Mouse (Mus musculus): ENCODE results near the gene Rarg. TPM values are rescaled to one million over a fixed set of nuclear protein-coding genes. Genes with fewer than 3 reads are reported as not detected.

The Rarg gene
- 121 and 123 TPM in 2 replicates for polyA plus RNA-seq (2016; fragmentation: Nextera tagmentation; extraction: Ambion mirVana)

DNA sequence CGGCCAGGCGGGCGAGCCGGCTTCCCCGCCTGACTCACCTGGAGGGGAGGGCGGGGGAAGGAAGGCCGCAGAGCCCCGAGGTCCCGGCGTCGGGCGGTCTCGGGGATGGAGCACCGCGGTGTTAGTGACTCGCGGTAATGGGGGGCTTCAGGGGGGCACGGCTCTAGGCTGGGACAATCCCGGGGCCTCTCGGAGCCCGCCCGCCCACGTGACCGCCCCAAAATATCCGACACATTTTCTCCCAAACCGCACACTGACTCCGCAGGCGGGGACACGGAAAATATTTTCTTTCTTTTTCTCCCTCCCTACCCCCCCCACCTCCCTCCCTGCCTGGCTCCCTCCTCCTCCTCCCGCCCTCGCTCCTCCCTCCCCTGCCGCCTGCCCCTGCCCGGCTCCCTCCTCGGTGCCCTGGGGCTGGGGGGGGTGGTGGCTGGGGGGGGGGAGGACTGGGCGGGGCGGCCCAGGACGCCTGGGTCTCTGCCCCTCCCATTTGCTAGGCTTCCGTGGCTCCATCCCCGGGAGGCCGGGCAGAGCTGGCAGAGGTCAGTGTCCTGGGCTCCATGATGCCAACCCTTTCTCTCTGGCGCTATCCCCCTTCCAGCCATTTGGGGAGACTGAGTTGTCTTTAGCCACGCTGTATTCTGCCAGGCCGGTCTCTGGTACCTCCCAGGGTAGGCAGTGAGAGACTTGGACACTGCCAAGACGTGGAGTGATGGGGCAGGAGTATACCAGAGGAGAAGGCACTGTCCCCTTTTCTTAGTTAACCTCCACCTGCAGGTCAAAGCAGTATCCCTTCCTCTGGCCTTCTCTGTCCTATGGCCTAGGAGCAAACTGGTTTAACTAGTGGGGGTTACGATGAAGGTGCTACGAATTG lies at the start of gene Rarg:
TSS of gene Rarg (minus strand) at position 316 of the 874 bp plus-strand sequence.
- Histone ChIP-seq H3K36me3 (peaks cover 10% of the 10 kb centered on the region), H3K27me3 (no peaks in the 10 kb centered on the region), H3K9me3 (no peaks in the 10 kb centered on the region), H3K4me3 (peak within 1 kb of the TSS; percentile 73), H3K4me1 (peaks cover 61% of the 10 kb centered on the region), H3K9ac (peak within 1 kb of the TSS; percentile 95), H3K4me2 (replicated peaks) (peak within 1 kb of the TSS; percentile 84), H3K27ac (peak within 1 kb of the TSS; percentile 99)
- ATAC-seq (ENCODE audit: insufficient number of reproducible peaks, insufficient read depth, low FRiP score, low TSS enrichment), result peak; percentile 57
- WGBS, result 1% methylated on average over 38 of the region's 46 CpGs

DNA sequence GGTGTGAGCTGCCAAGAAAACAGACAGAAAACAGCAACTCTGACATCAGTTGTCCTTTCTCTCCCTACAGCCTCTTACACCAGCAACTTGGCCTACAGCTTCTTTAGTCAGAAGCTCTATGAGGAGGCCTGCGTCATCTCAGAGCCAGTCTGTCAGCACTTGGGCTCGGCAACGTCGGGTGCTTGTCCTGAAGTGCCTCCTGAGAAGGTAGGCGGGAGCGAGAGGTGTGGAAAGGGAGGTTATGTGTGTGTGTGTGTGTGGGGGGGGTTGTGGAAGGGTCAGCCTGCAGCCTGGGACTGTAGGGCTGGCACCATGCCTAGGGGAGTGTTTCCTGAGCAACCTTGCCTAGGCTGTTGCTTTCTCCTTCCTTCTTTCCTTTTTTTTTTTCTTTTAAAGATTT lies 45.2 kb upstream of the Rarg start:
- H3K36me3 ChIP-seq, result peaks cover 69% of the 10 kb centered on the region
- H3K9me3 ChIP-seq, result no peaks in the 10 kb centered on the region
- no peaks in the 10 kb centered on the region for H3K27me3 ChIP-seq
- H3K9ac ChIP-seq, result no peak overlapping the region
- ATAC-seq (ENCODE audit: insufficient number of reproducible peaks, insufficient read depth, low FRiP score, low TSS enrichment), result no peak
- no peak overlapping the region for H3K27ac ChIP-seq
- no peak overlapping the region for H3K4me3 ChIP-seq
- WGBS, result 89% methylated on average over 6 of the region's 6 CpGs
- no peak overlapping the region for H3K4me2 ChIP-seq (replicated peaks)
- no peaks in the 10 kb centered on the region for H3K4me1 ChIP-seq

DNA sequence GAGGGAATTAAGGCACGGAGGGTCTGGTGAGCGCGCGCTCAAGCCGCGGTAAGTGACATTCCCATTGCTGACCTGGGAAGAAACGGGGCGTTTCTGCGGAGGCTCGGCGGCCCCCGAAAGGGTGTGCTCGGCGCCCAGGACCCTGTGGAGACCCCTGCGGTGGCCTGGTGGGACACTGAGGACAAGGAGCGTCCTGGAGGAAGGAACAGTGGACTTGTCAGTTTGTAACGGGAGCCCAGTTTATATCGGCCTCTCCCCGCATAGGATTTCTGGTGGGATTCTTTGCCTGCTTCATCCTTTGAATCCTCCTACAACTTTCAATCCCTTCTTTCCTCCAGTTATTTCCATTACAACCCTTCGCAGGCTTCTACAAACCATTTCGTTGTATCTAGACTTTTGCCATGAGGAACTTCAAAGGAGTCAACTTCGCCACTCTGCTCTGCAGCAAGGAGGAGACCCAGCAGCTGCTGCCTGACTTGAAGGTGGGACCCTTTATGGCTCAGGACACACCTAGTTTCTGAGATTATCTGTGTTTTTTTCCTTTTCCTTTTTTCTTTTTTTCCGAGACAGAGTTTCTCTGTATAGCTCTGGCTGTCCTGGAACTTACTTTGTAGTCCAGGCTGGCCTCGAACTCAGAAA lies 39.2 kb upstream of the Rarg start:
- H3K36me3 ChIP-seq, result peaks cover 29% of the 10 kb centered on the region
- H3K9ac ChIP-seq, result peak overlapping the region; percentile 65
- 0 out of 2 replicates have a peak, but pooled peaks cover 9% of the 10 kb centered on the region for H3K4me1 ChIP-seq
- H3K9me3 ChIP-seq, result no peaks in the 10 kb centered on the region
- WGBS, result 5% methylated on average over 24 of the region's 24 CpGs
- no peaks in the 10 kb centered on the region for H3K27me3 ChIP-seq
- H3K4me2 ChIP-seq (replicated peaks), result peak overlapping the region; percentile 91
- peak overlapping the region; percentile 82 for H3K4me3 ChIP-seq
- ATAC-seq (ENCODE audit: insufficient number of reproducible peaks, insufficient read depth, low FRiP score, low TSS enrichment), result peak; percentile 54
- peak overlapping the region; percentile 50; the same call in 1 of the 2 replicates for H3K27ac ChIP-seq

DNA sequence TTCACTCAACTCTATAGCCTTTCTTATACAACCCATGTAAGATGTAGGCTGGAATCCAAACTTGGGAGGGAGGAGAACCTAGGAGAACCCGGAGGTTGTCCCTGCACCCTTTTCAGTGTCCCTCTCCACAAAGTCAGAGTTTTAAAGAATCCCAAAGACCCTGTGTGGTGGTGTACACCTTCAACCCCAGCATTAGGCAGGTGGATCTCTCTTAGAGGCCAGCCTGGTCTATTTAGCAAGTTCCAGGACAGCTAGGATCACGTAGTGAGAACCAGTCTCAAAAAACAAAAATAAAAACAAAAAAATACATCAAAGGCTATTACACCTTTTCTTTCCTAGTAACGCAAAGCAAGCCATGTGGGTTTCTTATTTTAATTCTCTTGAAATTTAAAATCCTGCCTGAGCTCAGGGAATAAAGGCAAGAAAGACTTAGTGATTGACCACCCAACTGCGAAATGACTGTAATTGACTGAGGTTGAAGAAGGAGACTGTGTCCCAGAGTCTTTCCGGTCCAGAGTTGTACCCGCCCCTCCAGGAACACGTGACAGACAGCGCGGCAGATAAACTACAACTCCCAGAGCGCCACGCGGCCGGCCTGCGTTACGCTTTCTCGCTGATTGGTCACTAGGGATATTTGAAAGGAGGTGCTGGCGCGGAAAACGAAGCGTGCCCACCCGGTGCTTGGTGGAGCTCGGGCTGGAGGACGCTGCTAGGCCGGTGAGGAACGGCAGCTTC lies 38.5 kb upstream of the Rarg start, which contains the start of gene Espl1:
TSS of gene Espl1 (plus strand) at position 634 of the 735 bp plus-strand sequence.
- Histone ChIP-seq H3K9me3 (no peaks in the 10 kb centered on the region), H3K27me3 (no peaks in the 10 kb centered on the region), H3K4me3 (peak within 1 kb of the TSS; percentile 82), H3K9ac (peak within 1 kb of the TSS; percentile 65), H3K4me2 (replicated peaks) (peak within 1 kb of the TSS; percentile 91), H3K27ac (peak within 1 kb of the TSS; percentile 50; the same call in 1 of the 2 replicates), H3K4me1 (0 out of 2 replicates have a peak, but pooled peaks cover 9% of the 10 kb centered on the region), H3K36me3 (peaks cover 22% of the 10 kb centered on the region)
- 7% methylated on average over 25 of the region's 25 CpGs for WGBS
- peak; percentile 95 for ATAC-seq (ENCODE audit: insufficient number of reproducible peaks, insufficient read depth, low FRiP score, low TSS enrichment)

DNA sequence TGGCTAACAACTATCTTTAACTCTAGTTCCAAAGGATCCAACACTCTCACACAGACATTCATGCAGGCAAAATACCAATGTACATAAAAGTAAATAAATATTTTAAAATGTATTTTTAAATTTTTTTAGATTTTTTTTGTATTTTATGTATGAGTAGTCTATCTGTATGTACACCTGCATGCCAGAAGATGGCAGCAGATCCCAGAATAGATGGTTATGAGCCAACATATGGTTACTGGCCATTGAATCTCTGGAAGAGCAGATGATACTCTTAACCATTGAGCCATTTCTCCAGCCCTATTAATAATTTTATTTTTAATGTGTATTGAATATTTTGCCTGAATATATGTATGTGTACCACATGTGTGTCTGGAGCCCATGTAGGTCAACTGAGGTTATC lies 30.1 kb upstream of the Rarg start:
- Histone ChIP-seq H3K9me3 (no peaks in the 10 kb centered on the region), H3K9ac (no peak overlapping the region), H3K27me3 (no peaks in the 10 kb centered on the region), H3K4me3 (no peak overlapping the region), H3K36me3 (0 out of 2 replicates have a peak, but pooled peaks cover 2% of the 10 kb centered on the region), H3K4me1 (no peaks in the 10 kb centered on the region), H3K27ac (no peak overlapping the region), H3K4me2 (replicated peaks) (no peak overlapping the region)
- no peak for ATAC-seq (ENCODE audit: insufficient number of reproducible peaks, insufficient read depth, low FRiP score, low TSS enrichment)

DNA sequence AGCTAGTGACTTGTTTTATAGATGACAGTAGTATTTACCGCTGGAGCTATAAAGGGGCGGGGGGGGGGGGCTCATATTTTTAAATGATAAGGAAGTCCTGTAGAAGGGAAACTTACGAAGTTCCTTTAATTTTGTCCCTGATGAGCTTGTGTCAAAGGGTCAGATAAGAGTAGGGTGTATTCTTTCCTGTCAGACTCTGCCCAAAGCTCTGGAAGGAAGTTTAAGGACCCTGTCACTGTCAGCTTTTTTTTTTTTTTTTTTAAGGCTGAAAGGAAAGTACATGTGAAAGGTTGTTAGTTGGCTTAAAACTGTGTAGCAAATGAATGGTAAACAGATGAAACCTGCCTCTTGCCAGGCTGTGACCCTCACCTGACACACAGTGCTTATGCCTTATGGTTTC lies 26.3 kb upstream of the Rarg start:
- ATAC-seq (ENCODE audit: insufficient number of reproducible peaks, insufficient read depth, low FRiP score, low TSS enrichment), result no peak
- no peak overlapping the region for H3K4me3 ChIP-seq
- H3K9me3 ChIP-seq, result no peaks in the 10 kb centered on the region
- no peak overlapping the region for H3K9ac ChIP-seq
- no peaks in the 10 kb centered on the region for H3K27me3 ChIP-seq
- WGBS, result 70% methylated on average over 3 of the region's 3 CpGs
- peaks cover 9% of the 10 kb centered on the region for H3K4me1 ChIP-seq
- no peak overlapping the region for H3K4me2 ChIP-seq (replicated peaks)
- H3K36me3 ChIP-seq, result peaks cover 20% of the 10 kb centered on the region
- no peak overlapping the region for H3K27ac ChIP-seq

DNA sequence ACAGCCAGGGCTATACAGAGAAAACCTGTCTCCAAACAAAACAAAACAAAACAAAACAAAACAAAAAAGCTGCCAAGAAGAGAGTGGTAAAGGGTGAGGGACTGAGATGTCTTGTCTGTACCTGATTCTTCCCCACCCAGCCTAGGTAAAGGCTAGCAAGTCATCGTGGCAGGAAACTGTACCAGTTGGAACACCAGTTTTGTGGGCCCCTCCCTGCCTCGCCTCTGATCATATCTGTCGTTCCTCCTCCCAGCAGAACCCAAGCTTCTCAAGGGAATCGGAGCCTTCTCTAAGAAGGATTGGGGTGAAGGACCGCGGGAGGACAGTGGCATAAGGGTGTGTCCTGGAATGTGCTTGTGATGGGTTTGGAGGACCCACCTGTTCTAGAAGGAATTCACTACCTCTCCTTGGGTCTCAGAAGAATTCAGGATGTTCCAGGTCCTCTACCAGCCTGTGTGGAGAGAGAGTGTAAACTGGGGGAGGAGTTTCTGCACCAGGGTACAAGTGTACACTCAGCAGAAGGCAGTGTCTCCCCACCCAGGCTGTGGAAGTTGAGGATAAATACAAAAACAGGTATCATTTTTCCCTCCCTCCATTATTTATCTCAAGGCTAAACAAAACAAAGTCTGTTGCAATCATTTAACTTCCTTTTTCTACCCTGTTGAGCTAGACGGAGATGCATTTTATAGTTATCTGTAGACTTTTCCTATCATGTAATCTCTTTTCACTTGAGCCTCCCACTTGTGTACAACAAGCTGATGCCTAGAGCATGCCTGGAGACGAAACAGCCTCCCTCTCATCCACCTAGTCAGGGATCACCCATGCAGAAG lies 25.4 kb upstream of the Rarg start:
- Histone ChIP-seq H3K4me3 (no peak overlapping the region), H3K27me3 (no peaks in the 10 kb centered on the region), H3K4me2 (replicated peaks) (no peak overlapping the region), H3K9me3 (no peaks in the 10 kb centered on the region), H3K4me1 (peaks cover 9% of the 10 kb centered on the region), H3K27ac (no peak overlapping the region), H3K36me3 (peaks cover 20% of the 10 kb centered on the region), H3K9ac (no peak overlapping the region)
- ATAC-seq (ENCODE audit: insufficient number of reproducible peaks, insufficient read depth, low FRiP score, low TSS enrichment), result no peak
- WGBS, result 81% methylated on average over 8 of the region's 8 CpGs

DNA sequence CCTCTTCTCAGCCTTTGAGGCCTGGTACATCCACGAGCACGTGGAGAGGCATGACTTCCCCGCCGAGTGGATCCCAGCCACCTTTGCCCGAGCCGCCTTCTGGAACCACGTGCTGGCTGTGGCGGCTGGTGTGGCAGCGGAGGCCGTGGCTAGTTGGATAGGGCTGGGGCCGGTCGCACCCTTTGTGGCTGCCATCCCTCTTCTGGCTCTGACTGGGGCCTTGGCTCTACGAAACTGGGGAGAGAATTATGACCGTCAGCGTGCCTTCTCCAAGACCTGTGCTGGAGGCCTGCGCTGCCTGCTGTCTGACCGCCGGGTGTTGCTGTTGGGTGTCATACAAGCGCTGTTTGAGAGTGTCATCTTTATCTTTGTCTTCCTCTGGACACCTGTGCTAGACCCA lies 23.3 kb upstream of the Rarg start:
- H3K9ac ChIP-seq, result no peak overlapping the region; the same call in 1 of the 2 replicates

DNA sequence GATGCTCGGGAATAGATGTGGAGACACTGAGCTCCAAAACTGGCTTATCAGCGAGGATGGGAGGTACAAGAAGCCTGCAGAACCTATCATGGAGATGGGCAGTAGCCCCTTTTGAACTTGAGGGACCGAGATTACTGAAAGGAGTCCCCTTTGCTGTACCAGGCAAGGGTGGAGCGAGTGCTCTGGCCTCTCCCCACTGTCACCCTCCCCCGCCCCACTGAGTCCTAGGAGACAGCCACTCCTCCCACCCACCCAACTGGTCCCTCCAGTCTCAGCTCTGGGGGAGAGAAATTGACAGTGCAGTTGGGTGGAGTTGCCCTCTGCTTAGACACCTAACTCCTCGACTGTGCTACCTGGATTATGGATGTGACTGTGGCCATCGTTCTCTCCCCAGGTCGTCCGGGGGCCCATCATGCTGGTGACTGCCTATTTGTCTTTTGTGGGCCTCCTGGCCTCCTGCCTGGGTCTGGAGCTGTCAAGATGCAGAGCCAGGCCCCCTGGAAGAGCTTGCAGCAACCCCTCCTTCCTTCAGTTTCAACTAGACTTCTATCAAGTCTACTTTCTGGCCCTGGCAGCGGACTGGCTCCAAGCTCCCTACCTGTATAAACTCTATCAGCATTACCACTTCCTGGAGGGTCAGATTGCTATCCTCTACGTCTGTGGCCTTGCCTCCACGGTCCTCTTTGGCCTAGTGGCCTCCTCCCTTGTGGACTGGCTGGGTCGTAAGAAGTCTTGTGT lies 22.6 kb upstream of the Rarg start:
- Histone ChIP-seq H3K9ac (peak overlapping the region; percentile 74), H3K36me3 (peaks cover 20% of the 10 kb centered on the region), H3K27me3 (no peaks in the 10 kb centered on the region), H3K9me3 (no peaks in the 10 kb centered on the region), H3K4me3 (peak overlapping the region; percentile 75), H3K27ac (peak overlapping the region; percentile 80), H3K4me1 (peaks cover 9% of the 10 kb centered on the region), H3K4me2 (replicated peaks) (peak overlapping the region; percentile 70)
- peak; percentile 5; the same call in 1 of the 2 replicates for ATAC-seq (ENCODE audit: insufficient number of reproducible peaks, insufficient read depth, low FRiP score, low TSS enrichment)
- 28% methylated on average over 13 of the region's 13 CpGs for whole genome bisulfite sequencing

More for the DNA sequence above, 23.3 kb upstream of the Rarg start:
- Histone ChIP-seq H3K9me3 (no peaks in the 10 kb centered on the region), H3K27me3 (no peaks in the 10 kb centered on the region), H3K36me3 (peaks cover 20% of the 10 kb centered on the region), H3K4me3 (peak overlapping the region; percentile 75), H3K27ac (peak overlapping the region; percentile 80; the same call in 1 of the 2 replicates), H3K4me2 (replicated peaks) (peak overlapping the region; percentile 70), H3K4me1 (peaks cover 9% of the 10 kb centered on the region)
- 96% methylated on average over 19 of the region's 19 CpGs for WGBS
- ATAC-seq (ENCODE audit: insufficient number of reproducible peaks, insufficient read depth, low FRiP score, low TSS enrichment), result no peak

DNA sequence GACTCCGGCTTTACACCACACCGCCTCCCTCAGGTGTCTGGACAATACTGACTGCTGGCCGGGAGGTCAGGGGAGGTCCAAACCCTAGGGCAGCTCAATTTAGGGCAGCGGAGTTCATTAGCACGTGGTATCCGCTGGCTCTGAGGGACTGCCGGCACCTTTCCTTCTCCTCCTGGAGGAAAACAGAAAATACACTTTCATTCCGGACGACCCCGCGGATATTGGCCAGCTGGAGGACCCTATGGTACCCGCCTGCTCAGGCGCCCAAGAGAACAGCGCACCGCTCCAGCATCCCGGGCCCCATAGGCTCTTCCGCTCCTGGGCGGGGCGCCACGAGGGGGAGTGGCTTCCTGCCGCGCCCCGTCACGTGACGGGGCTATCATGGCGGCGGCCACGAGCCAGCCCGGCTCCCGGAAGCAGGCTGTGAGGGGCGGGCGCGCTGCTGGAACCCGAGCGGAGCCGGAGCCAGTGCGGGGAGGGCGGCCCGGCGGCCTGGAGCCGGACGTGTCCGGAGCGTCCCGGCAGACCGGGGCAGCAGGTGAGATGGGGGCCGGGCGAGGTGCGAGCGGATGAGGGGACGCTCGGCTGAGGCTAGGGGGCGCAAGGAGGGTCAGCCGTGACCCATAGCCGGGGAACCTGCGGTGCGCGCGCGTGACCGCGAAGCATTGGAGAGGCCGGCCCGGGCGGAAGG lies 21.9 kb upstream of the Rarg start, which contains the start of gene Mfsd5:
TSS of gene Mfsd5 (plus strand) at position 363 of the 691 bp plus-strand sequence.
- H3K27ac ChIP-seq, result peak within 1 kb of the TSS; percentile 80
- peak within 1 kb of the TSS; percentile 75 for H3K4me3 ChIP-seq
- H3K9ac ChIP-seq, result peak within 1 kb of the TSS; percentile 74
- peaks cover 20% of the 10 kb centered on the region for H3K36me3 ChIP-seq
- ATAC-seq (ENCODE audit: insufficient number of reproducible peaks, insufficient read depth, low FRiP score, low TSS enrichment), result peak; percentile 93
- H3K27me3 ChIP-seq, result no peaks in the 10 kb centered on the region
- peaks cover 9% of the 10 kb centered on the region for H3K4me1 ChIP-seq
- H3K4me2 ChIP-seq (replicated peaks), result peak within 1 kb of the TSS; percentile 70
- 1% methylated on average over 65 of the region's 65 CpGs for WGBS
- H3K9me3 ChIP-seq, result no peaks in the 10 kb centered on the region
